Mouse (Mus musculus) small intestine, adult 2 months (tissue): ENCODE measurements around the gene Csdc2.

Source experiments
- CTCF ChIP-seq: fragments of 200-500 bp; IDR thresholded peaks from 2 replicates; pipeline ENCODE4 v1.5.1; 2012; ENCODE audit warnings: low read depth, mild to moderate bottlenecking, control low read depth, inconsistent platforms, low read length, moderate library complexity, mixed read lengths; ENCODE audit not compliant: insufficient replicate concordance, insufficient read length; ENCODE audit errors: extremely low read depth
- POLR2A ChIP-seq: fragments of 200-500 bp; IDR thresholded peaks from 2 replicates; pipeline ENCODE4 v1.6.1; 2012; ENCODE audit warnings: low read depth, mild to moderate bottlenecking, control low read depth, inconsistent platforms, low read length, moderate library complexity

- TF ChIP-seq POLR2A (no peak), CTCF (no peak)
Observed at GRCm38 (mm10) chr15:81935869-81936637, 506 bp upstream of the Csdc2 start.
